Comparison of ENCODE assay signal across 18 mouse cellular contexts in genomic region chr1:151457087-151457486, GRCm38 (mm10). TPM values are rescaled to one million over a fixed set of nuclear protein-coding genes. Genes with fewer than 3 reads are reported as not detected.
DNase-seq lines count a peak whose midpoint lies in the region; ATAC-seq and TF ChIP-seq lines count a peak whose summit lies in the region.
"Had no signal": no experiment of that assay in that cellular context is flagged by ENCODE, and none has a peak within 500 bp of the region (broad histone marks: within the 10 kb centered on the region; RNA-seq: fewer than 3 reads in every experiment).

No protein-coding gene starts in this region.

- ATAC-seq in CD4-positive, CD25-positive, alpha-beta regulatory T cell, adult 4 months, result peak; percentile 91
- ATAC-seq in monocyte, adult 5-6 weeks (replicated peaks; ENCODE audit: insufficient number of reproducible peaks, low FRiP score, low TSS enrichment, poor library complexity, severe bottlenecking), result peak; percentile 94
- ATAC-seq: liver, embryonic 12.5 days; lung, postnatal 0 days had no signal

- no peak for TF ChIP-seq POLR2A in bone marrow macrophage, adult 2 months (IDR thresholded peaks at IDR 0.05; ENCODE audit: borderline replicate concordance, low read depth, low read length)

- no peak overlapping the region for H3K4me3 ChIP-seq in bone marrow macrophage, adult 2 months (ENCODE audit: insufficient read depth, low read length)
- H3K4me3 ChIP-seq: forebrain, embryonic 12.5 days; hindbrain, embryonic 10.5 days; liver, embryonic 12.5 days had no signal

- DNase-seq in lung, postnatal 25 days (ENCODE audit: low spot score), result peak; percentile 8
- DNase-seq in lung, postnatal 4 days, result no peak
- DNase-seq in urinary bladder, postnatal 10 days (ENCODE audit: low spot score), result no peak
- DNase-seq in right cerebral cortex, adult 2 months (ENCODE audit: low spot score in 2 of 2), result no peak
- no peak for DNase-seq in layer of hippocampus, postnatal 25 days (ENCODE audit: extremely low spot score in 1 of 2, low spot score in 1 of 2)
- DNase-seq: cerebellum, adult 2 months; layer of hippocampus, postnatal 36 days; left cerebral cortex, postnatal 4 days; right cerebral cortex, postnatal 4 days had no signal

- 0 out of 2 replicates have a peak overlapping the region, but pooled peaks have one; percentile 5 for H3K27ac ChIP-seq in bone marrow macrophage, adult 2 months (ENCODE audit: insufficient read depth, low read depth, low read length)
- H3K27ac ChIP-seq: forebrain, embryonic 12.5 days; hindbrain, embryonic 10.5 days; kidney, postnatal 0 days; liver, embryonic 12.5 days; stomach, postnatal 0 days had no signal

- no peak for TF ChIP-seq CTCF in bone marrow macrophage, adult 2 months (IDR thresholded peaks at IDR 0.05; ENCODE audit: low read depth, low read length)

- H3K4me1 ChIP-seq in bone marrow macrophage, adult 2 months (ENCODE audit: control insufficient read depth, insufficient read depth, low read length), result peaks cover 9% of the 10 kb centered on the region
- H3K4me1 ChIP-seq: forebrain, embryonic 12.5 days; hindbrain, embryonic 10.5 days; liver, embryonic 12.5 days had no signal

RNA-seq across cellular contexts. Expression of gene Trmt1l, which starts 28.7 kb away (rescaled TPM):
- polyA plus RNA-seq in CD4-positive, CD25-positive, alpha-beta regulatory T cell, adult 4 months (2017; shearing (Covaris generic)), result 10 to 100 TPM; 35.7 to 46.8 TPM
- 41.4 and 42.2 TPM in 2 replicates for polyA plus RNA-seq in bone marrow macrophage, adult 2 months (2012; ENCODE audit: insufficient read depth, insufficient read length, missing spikeins)
- 21.1 to 33.9 TPM (median 26.0 TPM) in 3 replicates for total RNA-seq in monocyte, adult 5-6 weeks (2017)
- 10 to 100 TPM; 31.1 to 32.4 TPM for total RNA-seq in layer of hippocampus, postnatal 25 days (2021)

RNA-seq across cellular contexts. Expression of gene Swt1, which starts 28.8 kb away (rescaled TPM):
- 10 to 100 TPM; 41.5 to 57.0 TPM for polyA plus RNA-seq in CD4-positive, CD25-positive, alpha-beta regulatory T cell, adult 4 months (2017; shearing (Covaris generic))
- polyA plus RNA-seq in bone marrow macrophage, adult 2 months (2012; ENCODE audit: insufficient read depth, insufficient read length, missing spikeins), result 17.3 and 17.4 TPM in 2 replicates
- total RNA-seq in monocyte, adult 5-6 weeks (2017), result 21.1 to 53.1 TPM (median 41.1 TPM) in 3 replicates
- total RNA-seq in layer of hippocampus, postnatal 25 days (2021), result 10 to 100 TPM; 11.8 to 12.3 TPM

RNA-seq across cellular contexts. Expression of gene Rnf2, which starts 43.7 kb away (rescaled TPM):
- polyA plus RNA-seq in CD4-positive, CD25-positive, alpha-beta regulatory T cell, adult 4 months (2017; shearing (Covaris generic)), result 100 to 1,000 TPM in 1 of 2 experiments, 10 to 100 TPM in 1; 93.0 to 107 TPM
- polyA plus RNA-seq in bone marrow macrophage, adult 2 months (2012; ENCODE audit: insufficient read depth, insufficient read length, missing spikeins), result 36.2 and 39.6 TPM in 2 replicates
- total RNA-seq in monocyte, adult 5-6 weeks (2017), result 130 to 207 TPM (median 167 TPM) in 3 replicates
- total RNA-seq in layer of hippocampus, postnatal 25 days (2021), result 10 to 100 TPM; 39.1 to 44.7 TPM
